Mouse (Mus musculus) heart, embryonic 12.5 days (tissue): Measurements from ENCODE around the gene H1fnt. TPM values are rescaled to one million over a fixed set of nuclear protein-coding genes. Genes with fewer than 3 reads are reported as not detected.
A peak's percentile ranks its signal among the peaks of the same experiment; 100 is the strongest.

Experiments
- ATAC-seq: fragments of 200-750 bp; cut with Nextera tagmentation; 2 replicates; pipeline ENCODE4 v1.8.0; 2017; ENCODE audit warnings: moderate TSS enrichment, moderate library complexity; ENCODE audit not compliant: insufficient number of reproducible peaks, low FRiP score
- H3K27ac ChIP-seq: fragments of 300-500 bp; sonication (generic); 2 replicates; pipeline ENCODE4 v1.5.1; 2016; ENCODE audit warnings: mild to moderate bottlenecking, moderate library complexity; ENCODE audit not compliant: poor library complexity, severe bottlenecking
- H3K27me3 ChIP-seq: fragments of 300-500 bp; sonication (generic); replicated peaks from 2 replicates; pipeline ENCODE4 v1.6.1; 2016; ENCODE audit warnings: mild to moderate bottlenecking, moderate library complexity
- H3K36me3 ChIP-seq: fragments of 300-500 bp; sonication (generic); 2 replicates; pipeline ENCODE4 v1.6.1; 2016; ENCODE audit warnings: mild to moderate bottlenecking, moderate library complexity
- H3K4me1 ChIP-seq: fragments of 300-500 bp; sonication (generic); replicated peaks from 2 replicates; pipeline ENCODE4 v1.6.1; 2016; ENCODE audit warnings: mild to moderate bottlenecking
- H3K4me2 ChIP-seq: fragments of 300-500 bp; sonication (generic); 2 replicates; pipeline ENCODE4 v1.6.1; 2016; ENCODE audit warnings: mild to moderate bottlenecking, moderate library complexity
- H3K4me3 ChIP-seq: fragments of 300-500 bp; sonication (generic); 2 replicates; pipeline ENCODE4 v1.5.1; 2016; ENCODE audit warnings: mild to moderate bottlenecking
- H3K9ac ChIP-seq: fragments of 300-500 bp; sonication (generic); 2 replicates; pipeline ENCODE4 v1.6.1; 2016; ENCODE audit warnings: mild to moderate bottlenecking, moderate library complexity
- H3K9me3 ChIP-seq: fragments of 300-500 bp; sonication (generic); replicated peaks from 2 replicates; pipeline ENCODE4 v1.6.1; 2016; ENCODE audit warnings: mild to moderate bottlenecking, moderate library complexity
- WGBS: fragments of 180-500 bp; shearing (Covaris S2); methylation state at CpG from one replicate; pipeline ENCODE4 v1.1.7; 2016; 5-methylcytosine and 5-hydroxymethylcytosine counted together
- polyA plus RNA-seq: library from polyadenylated mRNA; unstranded; fragments of >200 nt; fragmentation: Nextera tagmentation; extraction: Ambion mirVana; gene quantifications from 2 replicates; pipeline ENCODE4 v1.2.1, GENCODE M21; 2016

H1fnt gene
- polyA plus RNA-seq, result not detected in 2 replicates

- no peaks in the 10 kb centered on the region for H3K27me3 ChIP-seq
- no peaks in the 10 kb centered on the region for H3K36me3 ChIP-seq
- H3K4me3 ChIP-seq, result no peak within 1 kb of the TSS
- 79% methylated on average over 8 of the region's 8 CpGs for WGBS
- peaks cover 3% of the 10 kb centered on the region; the same call in 1 of the 2 replicates for H3K9me3 ChIP-seq
- no peak within 1 kb of the TSS for H3K27ac ChIP-seq
- H3K9ac ChIP-seq, result no peak within 1 kb of the TSS
- no peaks in the 10 kb centered on the region for H3K4me1 ChIP-seq
- no peak within 1 kb of the TSS for H3K4me2 ChIP-seq
- no peak for ATAC-seq
Measured at GRCm38 (mm10) chr15:98257193-98257592, at the start of gene H1fnt. Gene H1fnt, minus strand, starts transcription at chr15:98257293.

GRCm38 (mm10) chr15:98295628-98296551 lies 38.8 kb upstream of the H1fnt start, which contains the start of gene Zfp641:
Gene Zfp641, minus strand, starts transcription at chr15:98296161.
- Histone ChIP-seq H3K27ac (no peak within 1 kb of the TSS), H3K9ac (peak within 1 kb of the TSS; percentile 80), H3K36me3 (no peaks in the 10 kb centered on the region), H3K4me2 (peak within 1 kb of the TSS; percentile 85), H3K4me3 (peak within 1 kb of the TSS; percentile 75), H3K9me3 (no peaks in the 10 kb centered on the region), H3K27me3 (0 out of 2 replicates have a peak, but pooled peaks cover 12% of the 10 kb centered on the region), H3K4me1 (no peaks in the 10 kb centered on the region)
- WGBS, result 3% methylated on average over 59 of the region's 60 CpGs
- peak; percentile 42; the same call in 1 of the 2 replicates for ATAC-seq

GRCm38 (mm10) chr15:98293651-98294050 lies 36.6 kb upstream of the H1fnt start:
- Histone ChIP-seq H3K27ac (no peak overlapping the region), H3K9me3 (no peaks in the 10 kb centered on the region)
- 75% methylated on average over 8 of the region's 8 CpGs for WGBS

DNA sequence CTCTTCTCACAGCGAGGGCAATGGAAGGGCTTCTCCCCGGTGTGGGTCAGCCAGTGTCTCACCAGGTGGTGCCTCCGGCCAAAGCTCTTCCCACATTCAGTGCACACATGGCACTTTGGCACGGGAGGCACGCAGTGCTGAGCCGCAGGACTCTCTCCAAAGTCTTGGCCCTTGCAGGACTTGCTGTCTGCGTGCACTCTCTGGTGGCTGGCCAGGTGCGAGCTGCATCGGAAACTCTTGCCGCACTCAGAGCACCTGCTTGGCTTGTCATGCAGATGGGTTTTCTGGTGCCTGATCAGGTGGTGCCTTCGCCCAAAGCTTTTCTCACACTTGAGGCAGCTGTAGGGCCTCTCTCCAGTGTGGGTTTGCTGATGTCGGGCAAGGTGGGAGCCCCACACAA lies 31.5 kb upstream of the H1fnt start:
- no peak for ATAC-seq
- H3K4me3 ChIP-seq, result no peak overlapping the region
- no peak overlapping the region for H3K27ac ChIP-seq
- no peaks in the 10 kb centered on the region for H3K4me1 ChIP-seq
- 67% methylated on average over 12 of the region's 12 CpGs for WGBS
- no peak overlapping the region for H3K9ac ChIP-seq
- no peaks in the 10 kb centered on the region; the same call in 1 of the 2 replicates for H3K36me3 ChIP-seq
- H3K9me3 ChIP-seq, result no peaks in the 10 kb centered on the region
- H3K27me3 ChIP-seq, result peaks cover 6% of the 10 kb centered on the region
- H3K4me2 ChIP-seq, result no peak overlapping the region

More at GRCm38 (mm10) chr15:98293651-98294050, 36.6 kb upstream of the H1fnt start:
- no peak for ATAC-seq
- no peak overlapping the region for H3K4me3 ChIP-seq
- H3K9ac ChIP-seq, result no peak overlapping the region
- H3K36me3 ChIP-seq, result no peaks in the 10 kb centered on the region; the same call in 1 of the 2 replicates
- no peak overlapping the region for H3K4me2 ChIP-seq
- H3K4me1 ChIP-seq, result no peaks in the 10 kb centered on the region
- H3K27me3 ChIP-seq, result peaks cover 14% of the 10 kb centered on the region

DNA sequence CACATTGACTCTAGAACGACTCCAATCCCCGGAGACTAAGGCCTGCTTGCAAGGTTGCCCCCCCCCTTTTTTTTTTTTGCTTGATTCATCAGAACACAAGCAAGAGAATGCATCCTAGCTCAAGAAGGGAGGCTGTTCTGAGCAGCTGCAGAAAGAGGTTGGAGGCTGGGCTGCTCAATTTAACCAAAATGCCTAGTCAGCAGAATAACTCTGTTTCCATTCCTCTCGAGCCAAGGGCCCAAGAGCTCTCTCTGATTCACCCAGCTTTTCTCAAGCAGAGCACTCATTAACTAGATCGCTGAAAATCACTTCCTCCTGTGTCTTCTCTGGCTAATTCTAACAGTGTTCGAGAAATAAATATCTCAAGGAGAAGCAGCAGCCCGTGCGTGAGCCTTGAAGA lies 29.3 kb upstream of the H1fnt start:
- Histone ChIP-seq H3K9ac (no peak overlapping the region), H3K36me3 (no peaks in the 10 kb centered on the region; the same call in 1 of the 2 replicates), H3K4me2 (no peak overlapping the region), H3K4me1 (no peaks in the 10 kb centered on the region), H3K4me3 (no peak overlapping the region), H3K27ac (no peak overlapping the region), H3K27me3 (peaks cover 6% of the 10 kb centered on the region), H3K9me3 (no peaks in the 10 kb centered on the region)
- WGBS, result 76% methylated on average over 7 of the region's 7 CpGs
- ATAC-seq, result no peak

DNA sequence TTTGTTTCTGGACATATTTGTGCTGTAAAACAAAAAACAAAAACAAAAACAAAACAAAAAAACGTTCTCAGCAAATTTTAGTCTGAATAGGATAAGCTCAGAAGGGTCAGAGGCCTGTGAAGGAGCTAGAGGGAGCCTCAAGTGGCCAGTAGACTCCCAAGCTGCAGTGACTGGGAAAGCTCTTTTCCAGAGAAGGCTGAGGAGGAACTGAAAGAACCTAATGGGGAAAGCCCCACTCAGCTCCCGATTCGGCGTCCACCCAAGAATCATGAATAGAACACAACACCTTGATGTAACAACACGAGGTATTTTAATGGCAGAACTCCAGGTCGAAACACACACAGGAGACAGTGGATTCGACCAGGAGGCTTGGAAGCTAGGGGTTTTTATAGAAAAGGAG lies 683 bp upstream of the H1fnt start:
- no peak for ATAC-seq
- H3K4me2 ChIP-seq, result no peak overlapping the region
- H3K4me1 ChIP-seq, result no peaks in the 10 kb centered on the region
- H3K9me3 ChIP-seq, result peaks cover 5% of the 10 kb centered on the region; the same call in 1 of the 2 replicates
- no peak overlapping the region for H3K4me3 ChIP-seq
- no peak overlapping the region for H3K9ac ChIP-seq
- H3K27ac ChIP-seq, result no peak overlapping the region
- WGBS, result 79% methylated on average over 7 of the region's 7 CpGs
- H3K36me3 ChIP-seq, result no peaks in the 10 kb centered on the region
- H3K27me3 ChIP-seq, result no peaks in the 10 kb centered on the region

GRCm38 (mm10) chr15:98256271-98256670 lies 822 bp downstream of the H1fnt start:
- H3K9me3 ChIP-seq, result peaks cover 3% of the 10 kb centered on the region; the same call in 1 of the 2 replicates
- WGBS, result 87% methylated on average over 13 of the region's 13 CpGs
- H3K36me3 ChIP-seq, result no peaks in the 10 kb centered on the region
- ATAC-seq, result no peak
- H3K4me3 ChIP-seq, result no peak overlapping the region
- H3K27ac ChIP-seq, result no peak overlapping the region
- H3K4me2 ChIP-seq, result no peak overlapping the region
- no peaks in the 10 kb centered on the region for H3K4me1 ChIP-seq
- H3K27me3 ChIP-seq, result no peaks in the 10 kb centered on the region
- no peak overlapping the region for H3K9ac ChIP-seq

DNA sequence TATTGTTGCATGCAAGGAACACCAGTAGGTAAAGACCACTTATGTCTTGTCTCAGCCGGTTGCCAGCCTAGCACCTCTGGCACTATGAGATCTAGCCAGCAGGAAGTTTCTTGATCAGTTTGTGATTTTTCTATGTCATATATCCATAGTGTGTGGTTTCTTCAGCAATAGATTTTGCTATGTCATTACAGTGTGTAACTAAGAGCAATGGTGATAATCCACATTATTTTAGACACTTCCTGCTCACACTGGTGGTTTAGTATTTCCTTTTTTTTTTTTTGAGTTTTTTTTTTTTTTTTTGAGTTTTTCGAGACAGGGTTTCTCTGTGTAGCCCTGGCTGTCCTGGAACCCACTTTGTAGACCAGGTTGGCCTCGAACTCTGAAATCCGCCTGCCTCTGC lies 21.7 kb downstream of the H1fnt start:
- Histone ChIP-seq H3K4me1 (no peaks in the 10 kb centered on the region), H3K4me2 (no peak overlapping the region), H3K9me3 (no peaks in the 10 kb centered on the region), H3K27me3 (peaks cover 6% of the 10 kb centered on the region), H3K4me3 (no peak overlapping the region), H3K36me3 (no peaks in the 10 kb centered on the region), H3K27ac (no peak overlapping the region), H3K9ac (no peak overlapping the region)
- ATAC-seq, result no peak
- WGBS, result 84% methylated on average over 4 of the region's 4 CpGs

DNA sequence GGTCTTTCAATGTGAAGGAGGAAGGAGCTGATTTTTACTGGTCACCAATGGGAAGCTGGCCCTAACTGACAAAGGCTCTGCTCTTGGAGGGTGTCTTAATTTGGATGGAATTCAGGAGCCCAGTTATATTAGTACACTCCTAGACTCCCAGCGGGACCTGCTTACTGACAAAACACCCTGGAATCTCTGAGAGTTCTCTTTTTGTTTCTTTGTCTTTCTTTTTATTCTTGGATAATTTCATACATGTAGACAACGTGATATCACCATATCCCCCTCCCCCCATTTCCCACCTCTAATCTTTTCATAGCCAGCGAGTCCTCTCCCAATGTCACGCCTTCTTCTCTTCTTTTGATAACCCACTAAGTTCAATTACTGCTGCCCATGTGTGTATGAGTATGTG lies 22.7 kb downstream of the H1fnt start, which contains the start of gene Olfr286:
Olfr286 (minus strand) TSS at position 101 of the 400 bp plus-strand sequence.
- no peak for ATAC-seq
- 75% methylated on average over 4 of the region's 4 CpGs for WGBS
- H3K27me3 ChIP-seq, result peaks cover 6% of the 10 kb centered on the region

DNA sequence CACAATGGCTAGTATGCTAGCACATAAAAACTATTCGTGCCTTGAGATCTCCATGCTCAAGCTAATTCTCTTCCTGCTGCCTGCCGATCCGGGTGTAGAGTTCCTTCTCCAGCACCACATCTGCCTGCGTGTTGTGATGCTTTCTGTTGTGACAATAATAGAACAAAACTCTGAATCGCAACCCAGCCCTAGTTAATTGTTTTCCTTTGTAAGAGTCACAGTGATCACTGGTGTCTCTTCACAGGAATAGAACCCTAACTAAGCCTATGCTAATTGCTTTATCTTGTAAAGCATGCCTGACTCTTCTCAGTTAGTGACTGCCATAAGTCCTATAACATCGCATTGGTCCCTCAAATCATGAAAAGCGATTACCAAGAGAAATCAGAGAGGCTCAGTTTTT lies 31.0 kb downstream of the H1fnt start:
- 66% methylated on average over 7 of the region's 7 CpGs for WGBS
- Histone ChIP-seq H3K4me1 (no peaks in the 10 kb centered on the region), H3K9me3 (no peaks in the 10 kb centered on the region), H3K4me2 (no peak overlapping the region), H3K36me3 (no peaks in the 10 kb centered on the region), H3K4me3 (no peak overlapping the region), H3K27ac (no peak overlapping the region), H3K27me3 (no peaks in the 10 kb centered on the region), H3K9ac (no peak overlapping the region)
- ATAC-seq, result no peak

More for the DNA sequence above, 22.7 kb downstream of the H1fnt start, which contains the start of gene Olfr286:
- H3K4me3 ChIP-seq, result no peak within 1 kb of the TSS
- no peak within 1 kb of the TSS for H3K27ac ChIP-seq
- H3K9ac ChIP-seq, result no peak within 1 kb of the TSS
- no peaks in the 10 kb centered on the region for H3K4me1 ChIP-seq
- H3K9me3 ChIP-seq, result no peaks in the 10 kb centered on the region
- H3K4me2 ChIP-seq, result no peak within 1 kb of the TSS
- no peaks in the 10 kb centered on the region for H3K36me3 ChIP-seq

GRCm38 (mm10) chr15:98225610-98226009 lies 31.5 kb downstream of the H1fnt start:
- H3K4me3 ChIP-seq, result no peak overlapping the region
- WGBS, result 45% methylated on average over 16 of the region's 16 CpGs
- no peak for ATAC-seq
- no peaks in the 10 kb centered on the region for H3K36me3 ChIP-seq
- no peaks in the 10 kb centered on the region for H3K4me1 ChIP-seq
- no peak overlapping the region for H3K4me2 ChIP-seq
- no peaks in the 10 kb centered on the region for H3K27me3 ChIP-seq
- H3K9me3 ChIP-seq, result no peaks in the 10 kb centered on the region
- no peak overlapping the region for H3K9ac ChIP-seq
- H3K27ac ChIP-seq, result no peak overlapping the region
